Mouse (Mus musculus) hindbrain, embryonic 15.5 days (tissue): ENCODE measurements around the gene Lce3f. TPM values are rescaled to one million over a fixed set of nuclear protein-coding genes. Genes with fewer than 3 reads are reported as not detected.
A peak's percentile ranks its signal among the peaks of the same experiment; 100 is the strongest.

ENCODE experiments used
- ATAC-seq: fragments of 200-750 bp; cut with Nextera tagmentation; 2 replicates; pipeline ENCODE4 v1.8.0; 2017; ENCODE audit warnings: low read depth, moderate number of reproducible peaks, moderate TSS enrichment; ENCODE audit not compliant: low FRiP score
- H3K27ac ChIP-seq: fragments of 300-500 bp; sonication (generic); replicated peaks from 2 replicates; pipeline ENCODE4 v1.5.1; 2015; ENCODE audit warnings: mild to moderate bottlenecking, inconsistent platforms
- H3K27me3 ChIP-seq: fragments of 300-500 bp; sonication (generic); 2 replicates; pipeline ENCODE4 v1.6.1; 2015; ENCODE audit warnings: control low read depth, inconsistent platforms
- H3K36me3 ChIP-seq: fragments of 300-500 bp; sonication (generic); 2 replicates; pipeline ENCODE4 v1.6.1; 2015; ENCODE audit warnings: control low read depth, inconsistent platforms
- H3K4me1 ChIP-seq: fragments of 300-500 bp; sonication (generic); replicated peaks from 2 replicates; pipeline ENCODE4 v1.6.1; 2015; ENCODE audit warnings: control low read depth, inconsistent platforms
- H3K4me2 ChIP-seq: fragments of 300-500 bp; sonication (generic); 2 replicates; pipeline ENCODE4 v1.6.1; 2015; ENCODE audit warnings: moderate library complexity, mild to moderate bottlenecking, inconsistent platforms
- H3K4me3 ChIP-seq: fragments of 300-500 bp; sonication (generic); 2 replicates; pipeline ENCODE4 v1.5.1; 2015; ENCODE audit warnings: mild to moderate bottlenecking, inconsistent platforms
- H3K9ac ChIP-seq: fragments of 300-500 bp; sonication (generic); 2 replicates; pipeline ENCODE4 v1.6.1; 2015; ENCODE audit warnings: inconsistent platforms
- H3K9me3 ChIP-seq: fragments of 300-500 bp; sonication (generic); 2 replicates; pipeline ENCODE4 v1.6.1; 2016; ENCODE audit warnings: control low read depth, inconsistent platforms
- WGBS: fragments of 180-500 bp; shearing (Covaris S2); methylation state at CpG from one replicate; pipeline ENCODE4 v1.1.7; 2015; 5-methylcytosine and 5-hydroxymethylcytosine counted together
- polyA plus RNA-seq: library from polyadenylated mRNA; unstranded; fragments of >200 nt; fragmentation: Nextera tagmentation; extraction: Ambion mirVana; gene quantifications from 2 replicates; pipeline ENCODE4 v1.2.1, GENCODE M21; 2015

Lce3f gene
- polyA plus RNA-seq = not detected in 2 replicates

- Histone ChIP-seq H3K36me3 (no peaks in the 10 kb centered on the region), H3K9me3 (no peaks in the 10 kb centered on the region), H3K27ac (no peak within 1 kb of the TSS), H3K4me1 (no peaks in the 10 kb centered on the region), H3K4me2 (no peak within 1 kb of the TSS), H3K9ac (no peak within 1 kb of the TSS), H3K4me3 (no peak within 1 kb of the TSS), H3K27me3 (no peaks in the 10 kb centered on the region)
- no peak for ATAC-seq
Measured at GRCm38 (mm10) chr3:92991926-92992325, at the start of gene Lce3f. TSS of gene Lce3f (plus strand) at chr3:92992226.

GRCm38 (mm10) chr3:92944186-92944585 lies 47.8 kb upstream of the Lce3f start, which contains the start of gene Lce3c:
TSS of gene Lce3c (plus strand) at chr3:92944486.
- H3K9ac ChIP-seq = no peak within 1 kb of the TSS
- H3K27ac ChIP-seq = no peak within 1 kb of the TSS
- WGBS = 84% methylated on average over 1 of the region's 1 CpGs
- no peak for ATAC-seq
- H3K27me3 ChIP-seq = no peaks in the 10 kb centered on the region
- no peaks in the 10 kb centered on the region for H3K4me1 ChIP-seq
- no peak within 1 kb of the TSS for H3K4me3 ChIP-seq
- no peaks in the 10 kb centered on the region for H3K36me3 ChIP-seq
- no peaks in the 10 kb centered on the region for H3K9me3 ChIP-seq
- H3K4me2 ChIP-seq = no peak within 1 kb of the TSS

- Histone ChIP-seq H3K36me3 (no peaks in the 10 kb centered on the region), H3K9ac (no peak within 1 kb of the TSS), H3K4me1 (no peaks in the 10 kb centered on the region), H3K4me2 (no peak within 1 kb of the TSS), H3K4me3 (no peak within 1 kb of the TSS), H3K9me3 (no peaks in the 10 kb centered on the region), H3K27me3 (no peaks in the 10 kb centered on the region), H3K27ac (no peak within 1 kb of the TSS)
- WGBS = 93% methylated on average over 1 of the region's 1 CpGs
- no peak for ATAC-seq
Measured at GRCm38 (mm10) chr3:92957090-92957489, 34.9 kb upstream of the Lce3f start, which contains the start of gene Lce3d. TSS of gene Lce3d (plus strand) at chr3:92957390.

- Histone ChIP-seq H3K9ac (no peak within 1 kb of the TSS), H3K9me3 (no peaks in the 10 kb centered on the region), H3K4me2 (no peak within 1 kb of the TSS), H3K27me3 (no peaks in the 10 kb centered on the region), H3K36me3 (no peaks in the 10 kb centered on the region), H3K4me3 (no peak within 1 kb of the TSS), H3K27ac (no peak within 1 kb of the TSS), H3K4me1 (no peaks in the 10 kb centered on the region)
- 93% methylated on average over 2 of the region's 2 CpGs for WGBS
- no peak for ATAC-seq
Measured at GRCm38 (mm10) chr3:92966761-92967160, 25.3 kb upstream of the Lce3f start, which contains the start of gene Lce3e. TSS of gene Lce3e (plus strand) at chr3:92967061.

DNA sequence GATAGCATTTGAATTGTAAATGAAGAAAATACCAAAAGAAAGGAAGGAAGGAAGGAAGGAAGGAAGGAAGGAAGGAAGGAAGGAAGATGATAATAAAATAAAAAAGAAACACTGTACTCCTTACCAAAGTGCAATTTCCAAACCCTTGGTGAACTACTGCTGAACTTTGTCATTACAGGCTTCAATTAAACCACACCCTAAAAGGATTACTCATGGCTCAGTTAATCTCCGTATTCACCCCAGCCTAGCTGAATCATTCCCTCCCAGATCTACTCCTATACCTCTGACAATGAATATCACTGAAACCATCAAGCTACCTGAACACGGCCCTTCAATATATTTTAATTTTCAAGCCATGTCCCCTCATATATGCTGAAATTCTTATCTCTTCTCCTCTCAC lies 13.5 kb upstream of the Lce3f start:
- no peak overlapping the region for H3K4me3 ChIP-seq
- 87% methylated on average over 2 of the region's 2 CpGs for WGBS
- H3K9me3 ChIP-seq = no peaks in the 10 kb centered on the region

GRCm38 (mm10) chr3:92998691-92999090 lies 6.7 kb downstream of the Lce3f start:
- Histone ChIP-seq H3K9me3 (no peaks in the 10 kb centered on the region), H3K27me3 (no peaks in the 10 kb centered on the region), H3K4me2 (no peak overlapping the region), H3K36me3 (no peaks in the 10 kb centered on the region), H3K9ac (no peak overlapping the region), H3K27ac (no peak overlapping the region), H3K4me1 (no peaks in the 10 kb centered on the region), H3K4me3 (no peak overlapping the region)
- WGBS = 5% methylated on average over 7 of the region's 7 CpGs
- ATAC-seq = peak; percentile 93

More for the DNA sequence above, 13.5 kb upstream of the Lce3f start:
- Histone ChIP-seq H3K27me3 (no peaks in the 10 kb centered on the region), H3K9ac (no peak overlapping the region), H3K27ac (no peak overlapping the region), H3K4me1 (no peaks in the 10 kb centered on the region), H3K4me2 (no peak overlapping the region), H3K36me3 (no peaks in the 10 kb centered on the region)
- ATAC-seq = no peak

DNA sequence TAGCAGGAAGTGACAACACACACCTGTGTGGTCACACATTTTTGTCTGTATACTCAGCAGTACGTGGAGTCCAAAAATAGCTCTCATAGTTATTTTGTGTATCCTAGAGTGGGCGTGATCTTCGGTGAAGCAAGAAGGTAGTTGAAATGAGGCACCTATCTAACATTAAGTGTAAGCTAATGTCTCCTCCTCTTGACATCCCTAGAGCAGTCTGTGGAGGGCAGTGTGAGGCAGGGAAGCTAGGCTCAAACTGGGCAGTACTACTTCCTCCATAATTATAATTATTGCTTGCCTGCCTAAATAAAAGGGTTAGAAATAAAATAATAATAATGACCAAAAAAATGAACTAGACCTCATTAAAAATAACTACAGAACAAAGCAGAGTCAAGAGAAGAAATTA lies 8.6 kb downstream of the Lce3f start:
- Histone ChIP-seq H3K9me3 (no peaks in the 10 kb centered on the region), H3K4me3 (no peak overlapping the region), H3K36me3 (no peaks in the 10 kb centered on the region), H3K27ac (no peak overlapping the region), H3K4me1 (no peaks in the 10 kb centered on the region), H3K27me3 (no peaks in the 10 kb centered on the region), H3K4me2 (no peak overlapping the region), H3K9ac (no peak overlapping the region)
- ATAC-seq = no peak
- 81% methylated on average over 3 of the region's 3 CpGs for WGBS

DNA sequence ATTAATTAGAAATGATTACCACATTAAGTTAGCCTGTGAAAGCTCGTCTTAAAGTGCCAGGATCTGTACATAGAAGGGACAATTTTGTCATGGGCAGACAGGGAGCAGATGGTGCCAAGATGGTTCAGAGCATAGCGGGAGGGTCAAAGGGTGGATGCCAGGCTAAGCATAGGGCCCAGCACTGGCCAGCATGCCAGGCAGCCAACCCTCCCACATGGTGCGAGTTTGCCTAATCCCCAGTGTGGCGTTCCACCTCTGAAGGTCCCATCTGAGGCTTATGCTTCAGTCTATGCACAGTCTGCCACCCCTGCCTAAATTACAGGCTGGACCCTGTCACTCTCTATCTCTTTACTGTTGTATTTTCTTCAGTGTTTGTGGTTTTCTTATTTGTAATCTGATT lies 10.8 kb downstream of the Lce3f start:
- Histone ChIP-seq H3K9me3 (no peaks in the 10 kb centered on the region), H3K4me2 (no peak overlapping the region), H3K9ac (no peak overlapping the region), H3K27me3 (no peaks in the 10 kb centered on the region), H3K4me1 (no peaks in the 10 kb centered on the region), H3K27ac (no peak overlapping the region), H3K4me3 (no peak overlapping the region), H3K36me3 (no peaks in the 10 kb centered on the region)
- WGBS = 67% methylated on average over 4 of the region's 4 CpGs
- peak; percentile 61; the same call in 1 of the 2 replicates for ATAC-seq

DNA sequence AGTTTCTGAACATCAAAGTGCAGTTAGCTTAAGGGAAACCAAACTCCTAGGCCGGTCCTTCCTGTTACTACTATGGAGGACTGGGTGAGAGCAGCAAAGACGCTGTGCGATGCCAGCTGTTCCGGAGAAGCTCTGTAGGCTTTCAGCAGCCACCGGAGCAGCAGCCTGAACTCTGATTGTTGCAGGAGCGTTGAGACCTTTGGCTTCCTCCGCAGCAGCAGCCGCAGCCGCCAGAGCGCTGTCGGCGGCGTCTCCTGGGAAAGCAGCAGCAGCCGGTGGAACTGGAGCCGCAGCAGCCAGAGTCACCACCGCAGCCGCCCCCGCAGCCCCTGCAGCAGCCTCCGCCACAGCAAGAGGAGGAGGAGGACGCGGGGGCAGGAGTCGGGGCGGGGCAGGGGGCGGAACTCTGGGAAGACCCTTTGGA lies 22.4 kb downstream of the Lce3f start:
- peak; percentile 91 for ATAC-seq
- Histone ChIP-seq H3K9me3 (no peaks in the 10 kb centered on the region), H3K4me2 (peak overlapping the region; percentile 93), H3K36me3 (no peaks in the 10 kb centered on the region), H3K4me3 (peak overlapping the region; percentile 57), H3K4me1 (peaks cover 14% of the 10 kb centered on the region; the same call in 1 of the 2 replicates), H3K9ac (peak overlapping the region; percentile 61), H3K27ac (peak overlapping the region; percentile 69), H3K27me3 (no peaks in the 10 kb centered on the region)
- under 1% methylated on average over 24 of the region's 24 CpGs for WGBS

- H3K9ac ChIP-seq = peak overlapping the region; percentile 61
- WGBS = 15% methylated on average over 5 of the region's 5 CpGs
- H3K9me3 ChIP-seq = no peaks in the 10 kb centered on the region
- peak overlapping the region; percentile 57 for H3K4me3 ChIP-seq
- no peaks in the 10 kb centered on the region for H3K36me3 ChIP-seq
- peaks cover 14% of the 10 kb centered on the region; the same call in 1 of the 2 replicates for H3K4me1 ChIP-seq
- peak overlapping the region; percentile 69; the same call in 1 of the 2 replicates for H3K27ac ChIP-seq
- no peaks in the 10 kb centered on the region for H3K27me3 ChIP-seq
- ATAC-seq = no peak
- peak overlapping the region; percentile 93 for H3K4me2 ChIP-seq
Measured at GRCm38 (mm10) chr3:93014871-93015270, 22.8 kb downstream of the Lce3f start.

GRCm38 (mm10) chr3:93015460-93016104 lies 23.6 kb downstream of the Lce3f start, which contains the start of gene Crct1:
TSS of gene Crct1 (minus strand) at chr3:93015687.
- peak; percentile 59; the same call in 1 of the 2 replicates for ATAC-seq
- Histone ChIP-seq H3K27ac (peak within 1 kb of the TSS; percentile 69), H3K27me3 (no peaks in the 10 kb centered on the region), H3K4me3 (peak within 1 kb of the TSS; percentile 57), H3K4me2 (peak within 1 kb of the TSS; percentile 93), H3K36me3 (no peaks in the 10 kb centered on the region), H3K4me1 (peaks cover 14% of the 10 kb centered on the region; the same call in 1 of the 2 replicates), H3K9ac (peak within 1 kb of the TSS; percentile 61), H3K9me3 (no peaks in the 10 kb centered on the region)
- WGBS = 47% methylated on average over 4 of the region's 4 CpGs

DNA sequence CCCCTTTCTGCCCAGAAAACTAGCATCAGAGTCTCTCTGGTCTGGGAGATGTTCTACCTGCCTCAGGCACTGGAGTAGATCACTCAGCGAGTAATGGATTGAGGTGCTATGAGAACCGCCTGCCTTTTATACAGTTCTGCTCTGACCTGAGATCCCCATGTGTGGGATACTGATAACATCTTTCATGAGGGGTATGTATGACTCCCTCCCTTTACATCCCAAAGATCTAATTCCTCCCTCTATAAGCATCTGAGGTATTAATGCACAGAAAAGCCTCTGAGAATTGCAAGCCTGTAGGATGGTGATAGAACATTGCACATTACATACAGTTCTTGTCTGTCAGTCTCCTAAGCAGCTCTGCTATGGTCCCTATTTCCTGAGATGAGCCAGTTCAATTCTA lies 26.9 kb downstream of the Lce3f start, which contains the start of gene Lce1m:
Gene Lce1m, minus strand, starts transcription at position 101 of the 400 bp plus-strand sequence.
- peaks cover 14% of the 10 kb centered on the region; the same call in 1 of the 2 replicates for H3K4me1 ChIP-seq
- WGBS = 95% methylated on average over 2 of the region's 2 CpGs
- no peak within 1 kb of the TSS for H3K4me3 ChIP-seq
- H3K36me3 ChIP-seq = no peaks in the 10 kb centered on the region
- no peaks in the 10 kb centered on the region for H3K9me3 ChIP-seq
- no peak within 1 kb of the TSS for H3K4me2 ChIP-seq
- no peak for ATAC-seq
- no peaks in the 10 kb centered on the region for H3K27me3 ChIP-seq
- H3K27ac ChIP-seq = no peak within 1 kb of the TSS
- no peak within 1 kb of the TSS for H3K9ac ChIP-seq
